Mouse (Mus musculus): ENCODE measurements at regions not wholly inside any gene's neighbourhood (a gene's known extent, or its start where the extent isn't known, plus 50 kb on each side); places are given as distances from the start of the nearest gene placed in this dataset.

DNA sequence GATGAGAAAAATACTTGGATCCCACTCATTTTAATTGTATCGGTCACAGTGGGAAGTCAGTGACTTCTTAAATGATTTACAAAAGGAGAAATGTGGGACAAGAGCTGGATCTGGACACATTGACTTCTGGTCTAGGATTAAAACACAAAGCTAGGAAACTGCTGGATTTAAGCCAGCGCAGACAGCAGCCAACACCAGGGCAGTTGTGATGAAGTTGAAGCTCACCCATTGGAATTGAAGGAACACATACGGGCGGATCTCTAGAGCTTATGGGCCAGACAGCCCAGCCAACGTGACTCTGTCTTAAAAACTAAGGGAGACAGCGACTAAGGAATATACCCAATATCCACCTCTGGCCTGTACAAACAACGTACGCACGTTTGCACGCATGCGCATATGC is 105.4 kb upstream of the Cnot2 start:
- TF ChIP-seq POLR2A (IDR thresholded peaks at IDR 0.05; ENCODE audit: borderline replicate concordance, extremely low read depth, low read depth, low read length) (no peak), CTCF (IDR thresholded peaks at IDR 0.05; ENCODE audit: insufficient read depth, low read length) (no peak)

Measured in lung, adult 2 months (tissue).